Comparison of ENCODE assay signal across 23 mouse cellular contexts in the genomic region with DNA sequence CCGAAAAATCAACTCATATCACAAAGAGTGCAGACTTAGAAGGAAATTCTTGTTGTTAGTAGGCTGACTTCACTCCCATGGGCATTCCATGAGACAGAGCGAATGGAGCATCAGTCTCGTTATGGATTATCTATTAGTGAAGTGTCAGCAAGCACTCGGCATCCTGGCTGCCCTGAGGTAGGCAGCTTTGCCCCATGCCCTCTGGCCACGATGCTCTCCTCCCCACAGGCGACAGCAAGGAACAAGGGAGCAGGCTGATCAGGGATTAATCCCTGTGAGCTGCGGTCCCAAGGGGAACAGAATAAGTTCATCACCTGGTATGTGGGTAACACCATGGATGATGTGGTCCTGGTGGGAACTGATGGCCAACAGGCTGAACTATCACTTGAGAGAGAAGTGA. TPM values are rescaled to one million over a fixed set of nuclear protein-coding genes. Genes with fewer than 3 reads are reported as not detected.
DNase-seq lines count a peak whose midpoint lies in the region; ATAC-seq and TF ChIP-seq lines count a peak whose summit lies in the region.
"Had no signal": no experiment of that assay in that cellular context is flagged by ENCODE, and none has a peak within 500 bp of the region (broad histone marks: within the 10 kb centered on the region; RNA-seq: fewer than 3 reads in every experiment).

No protein-coding gene starts in this region.

- H3K9ac ChIP-seq in forebrain, embryonic 14.5 days (ENCODE audit: low read length), result no peak overlapping the region
- H3K9ac ChIP-seq in forebrain, postnatal 0 days, result no peak overlapping the region
- H3K9ac ChIP-seq in hindbrain, embryonic 15.5 days, result no peak overlapping the region
- H3K9ac ChIP-seq in hindbrain, embryonic 14.5 days, result no peak overlapping the region
- H3K9ac ChIP-seq: limb, embryonic 12.5 days; liver, postnatal 0 days; midbrain, embryonic 12.5 days had no signal

- ATAC-seq in forebrain, embryonic 14.5 days, result peak; percentile 24
- no peak for ATAC-seq in forebrain, postnatal 0 days
- peak; percentile 20 for ATAC-seq in hindbrain, embryonic 15.5 days (ENCODE audit: low FRiP score, low read depth)
- no peak for ATAC-seq in hindbrain, embryonic 14.5 days (ENCODE audit: low FRiP score)
- ATAC-seq: inflammation-experienced regulatory T-cells, adult 6 months; liver, postnatal 0 days; lung, postnatal 0 days; Patski had no signal

- H3K4me2 ChIP-seq in forebrain, embryonic 14.5 days (ENCODE audit: low read length), result peak overlapping the region; percentile 3; the same call in 1 of the 2 replicates
- H3K4me2 ChIP-seq in forebrain, postnatal 0 days (ENCODE audit: low read depth), result no peak overlapping the region
- H3K4me2 ChIP-seq in hindbrain, embryonic 15.5 days, result no peak overlapping the region; the same call in 1 of the 2 replicates
- H3K4me2 ChIP-seq in hindbrain, embryonic 14.5 days (replicated peaks), result no peak overlapping the region
- H3K4me2 ChIP-seq: limb, embryonic 12.5 days; liver, embryonic 11.5 days; midbrain, embryonic 12.5 days had no signal

- no peaks in the 10 kb centered on the region for H3K27me3 ChIP-seq in forebrain, embryonic 14.5 days (replicated peaks; ENCODE audit: control insufficient read depth, insufficient read depth, low read length)
- no peaks in the 10 kb centered on the region for H3K27me3 ChIP-seq in forebrain, postnatal 0 days (ENCODE audit: insufficient read depth, low read length)
- no peaks in the 10 kb centered on the region for H3K27me3 ChIP-seq in hindbrain, embryonic 15.5 days
- H3K27me3 ChIP-seq in hindbrain, embryonic 14.5 days (ENCODE audit: control insufficient read depth, insufficient read depth, low read length), result no peaks in the 10 kb centered on the region
- H3K27me3 ChIP-seq in E14TG2a.4 (ENCODE audit: insufficient read depth, low read length), result no peaks in the 10 kb centered on the region
- H3K27me3 ChIP-seq: limb, embryonic 12.5 days; midbrain, embryonic 12.5 days; Patski had no signal

- no peak for DNase-seq in forebrain, embryonic 14.5 days (ENCODE audit: low spot score)
- DNase-seq in forebrain, postnatal 0 days, result no peak
- no peak for DNase-seq in hindbrain, embryonic 14.5 days (ENCODE audit: low spot score)
- DNase-seq in kidney, adult 9 months, result peak; percentile 56
- DNase-seq in kidney, postnatal 10 days, result no peak
- DNase-seq in spleen, postnatal 10 days (ENCODE audit: low spot score in 2 of 2), result no peak
- DNase-seq: gastrocnemius, postnatal 25 days; heart, adult 2 months; kidney, postnatal 4 days; liver, postnatal 0 days; thymus, adult 18-20 months; thymus, postnatal 36 days had no signal

- no peak overlapping the region for H3K4me3 ChIP-seq in forebrain, embryonic 14.5 days (ENCODE audit: low read depth, low read length)
- H3K4me3 ChIP-seq in forebrain, postnatal 0 days (ENCODE audit: low read depth, low read length), result no peak overlapping the region
- no peak overlapping the region for H3K4me3 ChIP-seq in hindbrain, embryonic 15.5 days
- no peak overlapping the region for H3K4me3 ChIP-seq in hindbrain, embryonic 14.5 days (replicated peaks; ENCODE audit: low read length)
- peak overlapping the region; percentile 55 for H3K4me3 ChIP-seq in E14TG2a.4 (replicated peaks; ENCODE audit: low read length)
- H3K4me3 ChIP-seq: embryonic facial prominence, embryonic 10.5 days; heart, adult 2 months; limb, embryonic 12.5 days; midbrain, embryonic 12.5 days had no signal

- H3K4me1 ChIP-seq in forebrain, embryonic 14.5 days (ENCODE audit: control insufficient read depth, insufficient read depth, low read length), result no peaks in the 10 kb centered on the region
- no peaks in the 10 kb centered on the region for H3K4me1 ChIP-seq in forebrain, postnatal 0 days (ENCODE audit: insufficient read depth)
- peaks cover 8% of the 10 kb centered on the region; the same call in 1 of the 2 replicates for H3K4me1 ChIP-seq in hindbrain, embryonic 15.5 days (replicated peaks)
- no peaks in the 10 kb centered on the region; the same call in 1 of the 2 replicates for H3K4me1 ChIP-seq in hindbrain, embryonic 14.5 days (replicated peaks; ENCODE audit: control insufficient read depth, insufficient read depth, low read length)
- H3K4me1 ChIP-seq in E14TG2a.4 (replicated peaks; ENCODE audit: low read depth, low read length), result peaks cover 44% of the 10 kb centered on the region
- H3K4me1 ChIP-seq: embryonic facial prominence, embryonic 10.5 days; limb, embryonic 12.5 days had no signal

- no peaks in the 10 kb centered on the region; the same call in 1 of the 2 replicates for H3K36me3 ChIP-seq in forebrain, embryonic 14.5 days (ENCODE audit: control insufficient read depth, insufficient read depth, low read length)
- H3K36me3 ChIP-seq in forebrain, postnatal 0 days (ENCODE audit: insufficient read depth), result no peaks in the 10 kb centered on the region
- H3K36me3 ChIP-seq in hindbrain, embryonic 15.5 days, result no peaks in the 10 kb centered on the region
- H3K36me3 ChIP-seq in hindbrain, embryonic 14.5 days (replicated peaks; ENCODE audit: control insufficient read depth, insufficient read depth), result peaks cover under 1% of the 10 kb centered on the region; the same call in 1 of the 2 replicates
- peaks cover 5% of the 10 kb centered on the region; the same call in 1 of the 2 replicates for H3K36me3 ChIP-seq in E14TG2a.4 (ENCODE audit: insufficient read depth, low read length)
- H3K36me3 ChIP-seq: G1E had no signal

- no peak for TF ChIP-seq CTCF in forebrain, postnatal 0 days (IDR thresholded peaks at IDR 0.05; ENCODE audit: low read depth)
- TF ChIP-seq CTCF in E14TG2a.4 (conservative IDR thresholded peaks at IDR 0.05; ENCODE audit: low read length), result no peak

- 0 out of 2 replicates have a peak overlapping the region, but pooled peaks have one; percentile 27 for H3K27ac ChIP-seq in forebrain, embryonic 14.5 days (ENCODE audit: low read depth, low read length)
- no peak overlapping the region for H3K27ac ChIP-seq in forebrain, postnatal 0 days (ENCODE audit: low read depth, low read length)
- H3K27ac ChIP-seq in hindbrain, embryonic 15.5 days (replicated peaks), result 0 out of 2 replicates have a peak overlapping the region, but pooled peaks have one; percentile 16
- H3K27ac ChIP-seq in hindbrain, embryonic 14.5 days, result no peak overlapping the region; the same call in 1 of the 2 replicates
- H3K27ac ChIP-seq: embryonic facial prominence, embryonic 10.5 days; heart, adult 2 months; limb, embryonic 12.5 days; macrophage; midbrain, embryonic 12.5 days had no signal

- 62% methylated on average over 7 of the region's 7 CpGs for WGBS in forebrain, embryonic 14.5 days
- WGBS in forebrain, postnatal 0 days, result 51% methylated on average over 7 of the region's 7 CpGs
- 77% methylated on average over 7 of the region's 7 CpGs for WGBS in hindbrain, embryonic 15.5 days
- 75% methylated on average over 7 of the region's 7 CpGs for WGBS in hindbrain, embryonic 14.5 days

- no peaks in the 10 kb centered on the region for H3K9me3 ChIP-seq in forebrain, embryonic 14.5 days (replicated peaks; ENCODE audit: control insufficient read depth, low read length)
- no peaks in the 10 kb centered on the region for H3K9me3 ChIP-seq in forebrain, postnatal 0 days (ENCODE audit: low read length)
- no peaks in the 10 kb centered on the region for H3K9me3 ChIP-seq in hindbrain, embryonic 15.5 days
- H3K9me3 ChIP-seq in hindbrain, embryonic 14.5 days (ENCODE audit: control insufficient read depth, low read length), result no peaks in the 10 kb centered on the region
- H3K9me3 ChIP-seq in E14TG2a.4 (ENCODE audit: low read length), result no peaks in the 10 kb centered on the region
- H3K9me3 ChIP-seq: embryonic facial prominence, embryonic 10.5 days; limb, embryonic 12.5 days; midbrain, embryonic 12.5 days had no signal

RNA-seq across cellular contexts. Expression of a gene that starts 55.9 kb away (rescaled TPM):
- 15.3 and 22.6 TPM in 2 replicates for polyA plus RNA-seq in forebrain, embryonic 14.5 days (2014; fragmentation: Nextera tagmentation; extraction: Ambion mirVana)
- 48.1 and 68.8 TPM in 2 replicates for total RNA-seq in forebrain, postnatal 0 days (2014; rRNA removed)
- polyA plus RNA-seq in forebrain, postnatal 0 days (2015; fragmentation: Nextera tagmentation; extraction: Ambion mirVana), result 7.7 and 15.4 TPM in 2 replicates
- polyA plus RNA-seq in hindbrain, embryonic 15.5 days (2015; fragmentation: Nextera tagmentation; extraction: Ambion mirVana), result 27.4 and 29.8 TPM in 2 replicates
- 35.3 and 36.2 TPM in 2 replicates for polyA plus RNA-seq in hindbrain, embryonic 14.5 days (2014; fragmentation: Nextera tagmentation; extraction: Ambion mirVana)
- polyA plus RNA-seq: G1E; inflammation-experienced regulatory T-cells, adult 6 months had no signal

Comparison
In these comparisons a context has a peak if more than half of its experiments do, and no peak if none do; other contexts are left out.
1. ATAC-seq: peak in forebrain, embryonic 14.5 days (single experiment) and hindbrain, embryonic 15.5 days (single experiment); none in forebrain, postnatal 0 days (single experiment) and hindbrain, embryonic 14.5 days (single experiment).
2. H3K27ac ChIP-seq: peak in forebrain, embryonic 14.5 days (single experiment) and hindbrain, embryonic 15.5 days (single experiment); none in forebrain, postnatal 0 days (single experiment) and hindbrain, embryonic 14.5 days (single experiment).